Mouse (Mus musculus): Measurements from ENCODE around the gene Irs1.

DNA sequence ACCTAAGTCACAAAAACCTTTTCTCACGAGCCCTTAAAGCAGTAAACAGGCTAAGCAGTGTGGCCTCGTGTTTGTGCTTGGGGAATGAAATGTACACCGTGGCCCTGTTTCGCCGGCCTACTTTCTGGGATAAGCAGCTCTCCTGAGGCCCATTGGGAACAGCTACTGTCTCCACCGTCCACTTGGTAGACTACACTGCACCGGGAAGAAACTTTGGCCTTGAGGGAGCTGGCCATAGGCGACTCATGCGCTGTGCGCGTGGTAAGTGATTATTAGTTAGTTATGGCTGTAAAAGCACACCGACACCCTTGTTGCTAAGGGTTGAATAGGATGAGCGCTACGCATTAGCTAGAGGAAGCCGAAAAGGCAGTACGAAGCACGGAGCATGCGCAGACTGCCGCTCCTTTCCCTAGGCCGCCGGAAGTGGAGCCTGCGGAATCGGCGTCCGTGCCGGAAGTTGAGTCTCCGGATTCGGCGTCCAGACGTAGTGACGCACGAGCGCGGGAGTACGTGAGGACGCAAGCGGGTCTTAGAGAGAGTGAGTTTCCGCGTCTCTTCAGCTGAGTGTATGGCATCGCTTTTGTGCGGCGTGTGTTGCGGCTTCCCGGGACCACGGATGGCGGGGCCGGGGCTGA is 25.0 kb upstream of the Irs1 start, which contains the start of gene Rhbdd1:
- no peak for TF ChIP-seq CTCF (IDR thresholded peaks at IDR 0.05)
- peak; percentile 90 for TF ChIP-seq POLR2A (IDR thresholded peaks at IDR 0.05; ENCODE audit: insufficient read depth, low read depth, low read length)
- TF ChIP-seq EP300 (IDR thresholded peaks at IDR 0.05; ENCODE audit: insufficient read depth, low read depth, low read length) = no peak
